Comparison of ENCODE assay signal across 17 mouse cellular contexts in genomic region chr14:55343914-55344313, GRCm38 (mm10).
DNase-seq lines count a peak whose midpoint lies in the region; ATAC-seq and TF ChIP-seq lines count a peak whose summit lies in the region.
"Had no signal": no experiment of that assay in that cellular context is flagged by ENCODE, and none has a peak within 500 bp of the region (broad histone marks: within the 10 kb centered on the region; RNA-seq: fewer than 3 reads in every experiment).

No protein-coding gene starts in this region.

- H3K9me3 ChIP-seq in MEL (replicated peaks; ENCODE audit: insufficient read depth, low read length), result no peaks in the 10 kb centered on the region
- no peaks in the 10 kb centered on the region for H3K9me3 ChIP-seq in liver, embryonic 14.5 days (ENCODE audit: control insufficient read depth, low read length)
- H3K9me3 ChIP-seq: embryonic facial prominence, embryonic 12.5 days; forebrain, embryonic 15.5 days; heart, embryonic 15.5 days; hindbrain, embryonic 13.5 days had no signal

- WGBS in liver, embryonic 14.5 days (ENCODE audit: insufficient replicate concordance), result 12% methylated on average over 5 of the region's 5 CpGs

- ATAC-seq in liver, embryonic 14.5 days (ENCODE audit: insufficient read depth), result peak; percentile 92
- peak; percentile 72 for ATAC-seq in megakaryocyte progenitor cell, adult 5-6 weeks (replicated peaks; ENCODE audit: poor library complexity)
- no peak for ATAC-seq in activated CD4-positive, CD25-positive, alpha-beta regulatory T cell, adult 4 months
- ATAC-seq: forebrain, embryonic 15.5 days; hindbrain, postnatal 0 days had no signal

- TF ChIP-seq POLR2A in MEL (IDR thresholded peaks at IDR 0.05; ENCODE audit: control insufficient read depth in 1 of 2, insufficient read depth in 1 of 2, low read depth in 1 of 2, low read length in 2 of 2, poor library complexity in 1 of 2), result no peak

- H3K79me2 ChIP-seq in MEL (ENCODE audit: control insufficient read depth, insufficient read depth, low read length, poor library complexity), result no peaks in the 10 kb centered on the region

- H3K9ac ChIP-seq in MEL (ENCODE audit: control insufficient read depth, low read depth, low read length, poor library complexity, severe bottlenecking), result no peak overlapping the region
- H3K9ac ChIP-seq in liver, embryonic 14.5 days (replicated peaks), result peak overlapping the region; percentile 18; the same call in 1 of the 2 replicates
- H3K9ac ChIP-seq: embryonic facial prominence, embryonic 12.5 days; forebrain, embryonic 15.5 days; heart, embryonic 15.5 days; hindbrain, embryonic 13.5 days had no signal

- H3K27ac ChIP-seq in MEL (ENCODE audit: control insufficient read depth, low read depth, low read length), result no peak overlapping the region; the same call in 1 of the 2 replicates
- H3K27ac ChIP-seq in liver, embryonic 14.5 days, result peak overlapping the region; percentile 40
- H3K27ac ChIP-seq: embryonic facial prominence, embryonic 12.5 days; forebrain, embryonic 15.5 days; heart, adult 2 months; heart, embryonic 15.5 days; hindbrain, embryonic 13.5 days; hindbrain, postnatal 0 days had no signal

- peaks cover 0 to 4% of the 10 kb centered on the region in 2 experiments; a peak in 2 of 4 replicates for H3K27me3 ChIP-seq in MEL (ENCODE audit: control insufficient read depth in 1 of 2, insufficient read depth in 2 of 2, low read length in 2 of 2)
- H3K27me3 ChIP-seq in liver, embryonic 14.5 days (ENCODE audit: control insufficient read depth, insufficient read depth, low read length), result no peaks in the 10 kb centered on the region
- H3K27me3 ChIP-seq: embryonic facial prominence, embryonic 12.5 days; forebrain, embryonic 15.5 days; heart, embryonic 15.5 days; hindbrain, embryonic 13.5 days had no signal

- no peak for TF ChIP-seq CTCF in MEL (IDR thresholded peaks at IDR 0.05 in 2 of 3, conservative IDR thresholded peaks at IDR 0.05 in 1 of 3; ENCODE audit: control insufficient read depth in 1 of 3, insufficient read depth in 1 of 3, low read depth in 2 of 3, low read length in 3 of 3, poor library complexity in 1 of 3, severe bottlenecking in 1 of 3)
- no peak for TF ChIP-seq CTCF in liver, embryonic 14.5 days (IDR thresholded peaks at IDR 0.05; ENCODE audit: low read depth)

- H3K36me3 ChIP-seq in MEL (ENCODE audit: control insufficient read depth in 1 of 2, insufficient read depth in 2 of 2, low read length in 2 of 2), result peaks cover 0 to 9% of the 10 kb centered on the region in 2 experiments; a peak in 2 of 4 replicates
- no peaks in the 10 kb centered on the region for H3K36me3 ChIP-seq in liver, embryonic 14.5 days (replicated peaks; ENCODE audit: control insufficient read depth, insufficient read depth, low read depth)
- H3K36me3 ChIP-seq: embryonic facial prominence, embryonic 12.5 days; forebrain, embryonic 15.5 days; heart, embryonic 15.5 days; hindbrain, embryonic 13.5 days had no signal

- DNase-seq in MEL (ENCODE audit: low read depth, low spot score), result peak; percentile 51
- peak; percentile 18 for DNase-seq in c-Kit-positive CD71-positive TER-119-positive erythroid progenitor cells, embryonic 14.5 days (ENCODE audit: low spot score)
- peak in 2 of 3 experiments; percentile 57 to 59 for DNase-seq in liver, embryonic 14.5 days (ENCODE audit: low read depth in 3 of 3, low spot score in 3 of 3)
- no peak for DNase-seq in testis, postnatal 14 days (ENCODE audit: low spot score)
- no peak for DNase-seq in lung, postnatal 36 days
- DNase-seq: adrenal gland, postnatal 14 days; gastrocnemius, postnatal 10 days; heart, adult 2 months; heart, postnatal 14 days had no signal

- peak; percentile 73 to 86 for TF ChIP-seq EP300 in MEL (IDR thresholded peaks at IDR 0.05; ENCODE audit: low read depth in 1 of 2, low read length in 2 of 2)
- peak; percentile 91 for TF ChIP-seq EP300 in liver, embryonic 14.5 days (IDR thresholded peaks at IDR 0.05; ENCODE audit: low read depth)

- peaks cover 8 to 11% of the 10 kb centered on the region in 2 experiments; a peak in 3 of 4 replicates for H3K4me1 ChIP-seq in MEL (ENCODE audit: control insufficient read depth in 1 of 2, insufficient read depth in 2 of 2, low read length in 2 of 2)
- peaks cover 34 to 45% of the 10 kb centered on the region in 2 experiments for H3K4me1 ChIP-seq in liver, embryonic 14.5 days (replicated peaks; ENCODE audit: control insufficient read depth in 2 of 2, insufficient read depth in 2 of 2, low read length in 1 of 2)
- H3K4me1 ChIP-seq: embryonic facial prominence, embryonic 12.5 days; hindbrain, embryonic 13.5 days had no signal

- H3K4me2 ChIP-seq in liver, embryonic 14.5 days (ENCODE audit: low read depth), result peak overlapping the region; percentile 60
- H3K4me2 ChIP-seq: embryonic facial prominence, embryonic 12.5 days; forebrain, embryonic 15.5 days; heart, embryonic 11.5 days; heart, embryonic 15.5 days; hindbrain, embryonic 13.5 days had no signal

- no peak for TF ChIP-seq RAD21 in MEL (IDR thresholded peaks at IDR 0.05; ENCODE audit: low read depth, low read length)

- H3K4me3 ChIP-seq in MEL (ENCODE audit: control insufficient read depth in 1 of 2, insufficient read depth in 1 of 2, low read depth in 2 of 2, low read length in 2 of 2), result no peak overlapping the region
- no peak overlapping the region for H3K4me3 ChIP-seq in liver, embryonic 14.5 days (ENCODE audit: insufficient read depth in 1 of 2, low read depth in 2 of 2, low read length in 2 of 2)
- H3K4me3 ChIP-seq: embryonic facial prominence, embryonic 12.5 days; forebrain, embryonic 15.5 days; heart, adult 2 months; heart, embryonic 15.5 days; hindbrain, embryonic 13.5 days had no signal

TF ChIP-seq in MEL, 35 proteins besides CTCF, POLR2A, EP300 and RAD21:
- TF ChIP-seq ELF1 (IDR thresholded peaks at IDR 0.05; ENCODE audit: low read depth, low read length) (no peak), RCOR1 (IDR thresholded peaks at IDR 0.05; ENCODE audit: low read depth, low read length) (peak; percentile 69; the same call in 1 of the 2 replicates), HCFC1 (IDR thresholded peaks at IDR 0.05; ENCODE audit: low read depth, low read length) (no peak), ZNF384 (IDR thresholded peaks at IDR 0.05; ENCODE audit: low read depth, low read length) (no peak; the same call in 1 of the 2 replicates), MAFK (IDR thresholded peaks at IDR 0.05; ENCODE audit: borderline replicate concordance, low read depth, low read length) (no peak), POLR2AphosphoS2 (IDR thresholded peaks at IDR 0.05; ENCODE audit: low read length) (no peak), CHD2 (IDR thresholded peaks at IDR 0.05; ENCODE audit: low read length) (no peak), SMC3 (IDR thresholded peaks at IDR 0.05; ENCODE audit: low read depth, low read length) (no peak), NRF1 (IDR thresholded peaks at IDR 0.05; ENCODE audit: insufficient read depth, low read depth, low read length, poor library complexity, severe bottlenecking) (no peak), TCF12 (IDR thresholded peaks at IDR 0.05; ENCODE audit: low read depth, low read length) (peak; percentile 82), ETS1 (IDR thresholded peaks at IDR 0.05; ENCODE audit: low read depth, low read length) (0 out of 2 replicates have a peak, but pooled peaks have one; percentile 44), MYB (IDR thresholded peaks at IDR 0.05; ENCODE audit: low read depth, low read length) (no peak), E2F4 (IDR thresholded peaks at IDR 0.05; ENCODE audit: borderline replicate concordance, low read depth, low read length) (no peak), ZKSCAN1 (IDR thresholded peaks at IDR 0.05; ENCODE audit: low read depth, low read length) (no peak), SIN3A (IDR thresholded peaks at IDR 0.05; ENCODE audit: low read length) (no peak), BHLHE40 (IDR thresholded peaks at IDR 0.05; ENCODE audit: borderline replicate concordance, low read depth, low read length) (no peak), MAZ (IDR thresholded peaks at IDR 0.05; ENCODE audit: low read depth, low read length) (no peak), GATA1 (IDR thresholded peaks at IDR 0.05; ENCODE audit: low read depth, low read length) (peak; percentile 87), NELFE (IDR thresholded peaks at IDR 0.05; ENCODE audit: low read depth, low read length) (no peak)

Comparison
In these comparisons a context has a peak if more than half of its experiments do, and no peak if none do; other contexts are left out.
1. DNase-seq: peak in MEL (single experiment), c-Kit-positive CD71-positive TER-119-positive erythroid progenitor cells, embryonic 14.5 days (single experiment) and liver, embryonic 14.5 days (2 of 3); none in testis, postnatal 14 days (single experiment) and lung, postnatal 36 days (single experiment).